Mouse (Mus musculus): ENCODE measurements around the gene Tinagl1.

Tinagl1 gene

DNA sequence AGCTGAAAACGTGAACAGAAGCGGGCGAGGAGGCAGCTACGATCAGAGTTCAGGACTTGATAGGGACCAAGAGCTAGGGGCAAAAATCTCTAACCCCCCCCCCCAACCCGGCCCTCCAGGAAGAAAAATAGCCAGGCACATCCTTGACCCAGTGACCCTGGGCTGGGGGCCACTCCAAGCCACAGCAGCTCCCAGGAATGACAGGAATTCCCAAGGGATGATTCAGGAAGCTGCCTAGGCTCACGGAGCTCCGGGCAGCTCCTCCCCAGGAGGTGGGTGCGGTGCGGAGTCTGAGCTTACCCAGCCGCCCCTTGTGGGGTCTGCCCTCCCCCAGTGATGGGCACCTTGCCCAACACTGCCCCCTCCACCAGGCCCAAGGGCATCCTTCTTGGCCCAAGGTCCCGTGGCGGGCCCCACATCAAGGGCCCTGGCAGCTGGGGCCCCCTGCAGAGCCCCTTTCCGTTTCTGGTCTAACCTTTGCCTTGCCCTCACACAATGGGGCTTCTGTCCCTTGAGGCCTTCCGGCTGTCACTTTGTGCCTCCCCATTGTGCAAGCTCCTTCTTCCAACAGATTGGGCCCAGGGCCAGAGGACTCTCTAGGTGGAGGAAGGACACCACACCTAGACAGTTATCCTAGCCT, at the start of gene Tinagl1:
TSS of gene Tinagl1 (minus strand) at position 51 of the 640 bp plus-strand sequence.
- in situ Hi-C loops (cut with MboI; ENCODE audit: low pct_unique_long_range_greater_than_20kb in 1 of 2, low sequenced_read_pairs in 2 of 2, unreplicated experiment in 1 of 2): no loop called here

GRCm38 (mm10) chr4:130224071-130224470, 49.1 kb upstream of the Tinagl1 start:
- in situ Hi-C loops (cut with MboI; ENCODE audit: low pct_unique_long_range_greater_than_20kb in 1 of 2, low sequenced_read_pairs in 2 of 2, unreplicated experiment in 1 of 2): no loop called here

GRCm38 (mm10) chr4:130222179-130222578, 47.3 kb upstream of the Tinagl1 start, which contains the start of gene Gm853:
Gm853 (minus strand) TSS chr4:130222401.
- in situ Hi-C loops (cut with MboI; ENCODE audit: low pct_unique_long_range_greater_than_20kb in 1 of 2, low sequenced_read_pairs in 2 of 2, unreplicated experiment in 1 of 2): no loop called here

GRCm38 (mm10) chr4:130220176-130220575, 45.3 kb upstream of the Tinagl1 start:
- in situ Hi-C loops (cut with MboI; ENCODE audit: low pct_unique_long_range_greater_than_20kb in 1 of 2, low sequenced_read_pairs in 2 of 2, unreplicated experiment in 1 of 2): no loop called here

DNA sequence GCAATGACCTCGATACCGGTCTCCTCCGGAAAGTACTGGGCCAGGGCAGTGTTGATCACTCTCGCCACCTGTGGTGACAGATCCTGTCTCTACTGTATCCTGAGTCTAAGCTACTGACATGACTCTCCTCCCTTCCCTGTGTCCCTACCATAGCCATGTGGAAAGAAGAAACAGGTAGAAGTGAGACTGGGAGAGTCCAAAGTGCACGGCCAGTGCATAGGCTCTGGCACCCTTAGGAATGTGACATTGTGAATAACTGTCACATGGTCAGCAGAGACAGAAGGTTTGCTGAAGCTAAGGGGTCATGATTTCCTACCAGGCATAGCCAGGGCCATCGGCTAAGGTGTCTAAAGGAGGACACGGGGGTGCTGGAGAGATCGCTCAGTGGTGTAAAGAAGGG, 40.5 kb upstream of the Tinagl1 start:
- in situ Hi-C loops (cut with MboI; ENCODE audit: low pct_unique_long_range_greater_than_20kb in 1 of 2, low sequenced_read_pairs in 2 of 2, unreplicated experiment in 1 of 2): no loop called here

DNA sequence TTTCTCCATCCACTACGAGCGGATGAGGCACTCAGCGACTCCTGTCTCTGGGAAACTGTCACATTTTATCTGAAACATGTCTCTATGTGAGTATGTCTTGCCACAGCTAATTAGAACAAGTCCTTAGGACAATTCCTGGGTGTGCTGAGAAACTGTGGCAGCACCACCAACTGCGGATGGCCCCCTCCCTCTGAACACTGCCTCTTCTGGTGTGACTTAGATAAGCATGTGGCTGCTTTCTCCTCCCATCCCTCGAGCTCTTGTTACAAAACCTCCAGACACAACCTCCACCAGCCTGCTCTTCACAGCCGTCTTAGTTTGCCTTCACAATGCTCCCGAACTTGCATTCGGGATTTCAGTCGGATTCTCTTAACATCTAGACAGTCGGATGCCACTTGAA, 38.9 kb upstream of the Tinagl1 start:
- in situ Hi-C loops (cut with MboI; ENCODE audit: low pct_unique_long_range_greater_than_20kb in 1 of 2, low sequenced_read_pairs in 2 of 2, unreplicated experiment in 1 of 2): no loop called here

DNA sequence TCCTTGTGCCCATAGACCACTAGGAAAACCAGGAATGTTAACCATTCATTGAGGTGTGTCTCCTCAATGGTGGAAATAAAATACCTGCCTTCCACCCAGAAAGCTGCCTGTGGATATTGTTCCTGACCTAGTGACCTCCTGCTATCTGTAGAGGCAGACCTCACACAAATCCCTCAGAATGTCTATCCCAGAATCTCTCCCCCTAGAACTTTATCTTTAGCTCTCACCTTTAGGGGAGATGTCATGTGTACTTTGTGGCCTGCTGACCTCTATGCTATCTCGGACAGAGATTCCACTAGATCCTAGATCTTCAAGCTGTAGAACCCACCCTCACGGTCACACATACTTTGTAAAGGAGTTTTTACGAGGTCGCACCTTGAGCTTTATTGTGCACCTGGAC, 38.3 kb upstream of the Tinagl1 start:
- in situ Hi-C loops (cut with MboI; ENCODE audit: low pct_unique_long_range_greater_than_20kb in 1 of 2, low sequenced_read_pairs in 2 of 2, unreplicated experiment in 1 of 2): no loop called here

GRCm38 (mm10) chr4:130212421-130212820, 37.5 kb upstream of the Tinagl1 start:
- in situ Hi-C loops (cut with MboI; ENCODE audit: low pct_unique_long_range_greater_than_20kb in 1 of 2, low sequenced_read_pairs in 2 of 2, unreplicated experiment in 1 of 2): no loop called here

- in situ Hi-C loops (cut with MboI; ENCODE audit: low pct_unique_long_range_greater_than_20kb in 1 of 2, low sequenced_read_pairs in 2 of 2, unreplicated experiment in 1 of 2): no loop called here
Measured at GRCm38 (mm10) chr4:130211870-130212269, 36.9 kb upstream of the Tinagl1 start.

DNA sequence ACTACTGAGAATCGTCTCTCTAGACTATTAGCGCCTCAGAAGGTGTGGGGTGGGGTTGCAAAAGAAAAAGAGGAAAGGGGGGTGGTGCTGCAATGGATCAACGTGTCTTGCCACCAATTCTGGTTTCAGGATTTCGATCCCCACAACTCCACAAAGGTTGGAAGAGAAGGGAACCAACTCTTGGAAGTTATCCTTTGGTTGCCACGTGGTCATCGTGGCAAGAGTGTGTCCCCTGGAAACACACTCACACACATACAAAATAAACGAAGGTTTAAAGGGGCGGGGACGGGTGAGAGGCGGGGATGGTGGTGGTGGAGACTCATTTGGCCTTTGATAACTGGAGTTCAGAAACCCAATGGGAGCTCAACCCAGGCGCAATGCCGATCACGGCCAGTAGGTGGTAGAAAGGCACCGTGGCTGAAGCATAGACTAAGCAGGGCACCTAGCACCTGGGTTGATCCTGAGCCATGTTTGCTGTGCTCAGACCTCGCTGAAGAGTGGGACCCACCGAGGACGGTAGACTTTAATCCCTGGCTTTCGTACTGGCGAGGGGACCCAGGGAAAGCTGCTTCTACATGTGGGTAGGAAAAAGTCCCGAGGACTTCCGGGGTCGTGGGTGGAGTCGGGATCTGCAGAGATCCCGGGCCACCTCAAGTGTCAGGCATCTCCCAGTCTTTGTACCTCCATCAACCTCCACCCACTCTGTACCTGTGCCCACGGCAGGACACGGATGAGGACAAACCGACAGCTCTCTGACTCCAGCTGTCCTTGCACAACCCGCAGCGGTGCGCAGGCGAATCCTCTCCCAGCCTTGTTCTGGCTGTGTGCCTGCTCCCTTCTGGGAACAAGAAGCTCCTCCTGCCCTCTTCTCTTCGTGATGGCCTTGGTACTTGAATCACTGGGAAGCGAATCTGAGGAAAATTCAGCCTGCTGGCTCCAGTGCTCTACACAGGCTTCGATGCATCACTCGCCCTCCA, 24.1 kb upstream of the Tinagl1 start:
- in situ Hi-C loops (cut with MboI; ENCODE audit: low pct_unique_long_range_greater_than_20kb in 1 of 2, low sequenced_read_pairs in 2 of 2, unreplicated experiment in 1 of 2): loop anchor here in 1 of 2 experiments (5.0 kb wide), 2 partner anchors 38 to 93 kb away; no protein-coding TSS in a partner anchor

DNA sequence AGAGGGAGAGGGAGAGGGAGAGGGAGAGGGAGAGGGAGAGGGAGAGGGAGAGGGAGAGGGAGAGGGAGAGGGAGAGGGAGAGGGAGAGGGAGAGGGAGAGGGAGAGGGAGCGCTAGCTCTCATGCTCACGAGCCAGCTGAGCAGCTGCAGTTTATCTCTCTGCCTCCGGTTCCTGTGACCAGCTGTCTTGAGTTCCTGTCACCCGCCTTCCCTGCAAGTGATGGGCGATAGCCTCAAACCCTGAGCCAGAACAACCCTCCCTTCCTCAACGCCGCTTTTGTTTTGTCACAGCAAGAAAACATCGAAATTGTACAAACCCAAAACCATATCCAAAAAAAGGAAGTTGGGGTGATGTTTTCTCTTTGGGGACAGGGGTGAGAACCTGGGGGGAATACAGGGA, 21.6 kb upstream of the Tinagl1 start:
- in situ Hi-C loops (cut with MboI; ENCODE audit: low pct_unique_long_range_greater_than_20kb in 1 of 2, low sequenced_read_pairs in 2 of 2, unreplicated experiment in 1 of 2): loop anchor here in 1 of 2 experiments (5.0 kb wide), 2 partner anchors 41 to 96 kb away; no protein-coding TSS in a partner anchor

DNA sequence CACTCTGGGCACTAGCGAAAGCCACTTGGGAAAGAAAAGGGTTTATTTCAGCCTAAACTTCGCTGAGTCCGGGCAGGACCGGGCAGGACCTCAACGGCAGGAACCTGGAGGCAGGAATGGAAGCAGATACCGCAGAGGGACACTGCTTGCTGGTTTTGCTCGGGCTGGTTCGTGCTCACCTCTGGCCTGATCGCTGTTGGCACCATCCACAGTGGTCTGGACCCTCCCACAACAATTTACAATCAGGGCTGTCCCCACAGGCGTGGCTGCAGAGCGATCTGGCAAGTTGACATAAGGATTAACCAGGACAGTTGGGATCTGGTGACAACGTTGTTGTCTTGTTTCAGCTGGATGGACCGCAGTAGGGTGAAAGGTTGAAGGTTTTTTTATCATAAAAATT, 21.0 kb upstream of the Tinagl1 start:
- in situ Hi-C loops (cut with MboI; ENCODE audit: low pct_unique_long_range_greater_than_20kb in 1 of 2, low sequenced_read_pairs in 2 of 2, unreplicated experiment in 1 of 2): loop anchor here in 1 of 2 experiments (5.0 kb wide), 2 partner anchors 41 to 96 kb away; no protein-coding TSS in a partner anchor

DNA sequence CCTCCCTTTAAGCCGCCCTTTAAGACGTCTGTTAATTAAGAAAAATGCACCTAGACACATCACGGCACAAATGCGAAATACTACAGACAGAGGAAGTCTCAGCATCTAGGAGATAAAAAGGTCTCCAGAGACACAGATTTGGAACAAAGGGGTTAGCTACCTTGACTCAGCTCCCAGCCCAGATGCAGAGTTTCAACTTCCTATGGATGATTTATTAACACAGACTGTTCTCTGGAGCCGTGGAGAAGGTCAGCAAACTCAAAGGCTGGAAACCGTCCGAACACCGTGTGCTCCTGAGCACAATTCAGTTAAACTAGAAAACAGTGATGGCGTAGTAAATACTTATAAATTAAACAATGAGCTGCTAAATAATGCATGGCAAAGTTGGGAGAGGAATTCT, 17.3 kb upstream of the Tinagl1 start:
- in situ Hi-C loops (cut with MboI; ENCODE audit: low pct_unique_long_range_greater_than_20kb in 1 of 2, low sequenced_read_pairs in 2 of 2, unreplicated experiment in 1 of 2): no loop called here

DNA sequence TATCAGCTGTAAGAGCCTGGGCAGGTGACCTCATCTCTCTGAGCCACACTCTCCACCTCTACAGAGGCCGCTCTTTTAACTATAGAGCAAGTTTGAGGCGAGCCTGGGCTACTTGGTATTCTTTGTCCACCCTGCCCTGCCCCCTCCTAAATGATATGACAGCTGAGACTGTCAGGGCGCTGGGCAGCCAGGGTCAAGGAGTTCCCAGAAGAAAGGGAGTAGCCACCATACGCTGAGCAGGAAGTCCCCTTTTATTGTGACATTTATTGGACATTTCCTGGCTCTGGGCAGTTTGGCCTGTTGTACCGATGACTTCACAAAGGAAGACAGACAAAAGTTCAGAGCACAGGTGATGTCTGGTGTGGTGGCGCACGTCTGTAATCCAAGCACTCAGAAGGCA, 14.7 kb upstream of the Tinagl1 start:
- in situ Hi-C loops (cut with MboI; ENCODE audit: low pct_unique_long_range_greater_than_20kb in 1 of 2, low sequenced_read_pairs in 2 of 2, unreplicated experiment in 1 of 2): loop anchor here in 1 of 2 experiments (10.0 kb wide), 2 partner anchors 55 to 225 kb away; partner anchors contain the start of gene Hcrtr1

- in situ Hi-C loops (cut with MboI; ENCODE audit: low pct_unique_long_range_greater_than_20kb in 1 of 2, low sequenced_read_pairs in 2 of 2, unreplicated experiment in 1 of 2): loop anchor here in 1 of 2 experiments (10.0 kb wide), 2 partner anchors 54 to 224 kb away; partner anchors contain the start of gene Hcrtr1
Measured at GRCm38 (mm10) chr4:130188806-130189297, 13.9 kb upstream of the Tinagl1 start.

DNA sequence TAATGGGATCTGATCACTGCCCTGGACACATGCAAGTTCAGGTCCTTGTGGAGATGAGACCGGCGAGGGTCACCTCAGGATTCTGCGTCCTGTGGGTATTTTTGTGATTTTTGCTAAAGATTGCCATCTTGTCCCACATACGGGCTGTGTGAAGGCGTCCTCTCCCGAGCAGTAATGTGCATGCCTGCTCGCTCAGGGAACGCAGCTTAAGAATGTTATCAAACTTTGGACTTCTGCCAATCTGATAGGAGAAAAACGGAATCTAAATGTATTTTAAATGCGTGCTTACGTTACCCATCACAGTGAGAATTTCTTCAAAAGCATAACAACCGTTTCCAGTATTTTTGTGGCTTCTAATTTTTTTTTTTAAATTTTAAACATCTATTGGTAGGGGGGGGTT, 12.0 kb upstream of the Tinagl1 start:
- in situ Hi-C loops (cut with MboI; ENCODE audit: low pct_unique_long_range_greater_than_20kb in 1 of 2, low sequenced_read_pairs in 2 of 2, unreplicated experiment in 1 of 2): loop anchor here in 1 of 2 experiments (10.0 kb wide), 2 partner anchors 52 to 222 kb away; partner anchors contain the start of gene Hcrtr1

DNA sequence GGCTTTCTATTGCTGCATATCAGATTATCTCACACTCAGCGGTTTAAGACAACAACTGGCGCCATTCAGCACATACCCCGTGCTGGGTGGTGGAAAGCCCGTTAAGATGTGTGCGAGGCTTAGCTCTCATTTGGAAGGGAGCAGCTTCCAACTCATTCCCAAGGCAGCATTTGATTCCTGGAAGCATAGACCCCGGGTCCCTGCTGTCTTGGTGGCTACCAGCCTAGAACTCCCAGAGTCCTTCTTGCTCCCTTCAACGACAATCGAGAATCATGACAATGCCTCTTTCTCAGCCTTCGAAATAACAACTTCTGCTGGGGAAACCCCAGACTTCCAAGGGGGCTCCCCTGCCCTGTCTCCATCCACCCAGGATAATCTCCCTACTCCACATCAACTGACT, 11.5 kb upstream of the Tinagl1 start:
- in situ Hi-C loops (cut with MboI; ENCODE audit: low pct_unique_long_range_greater_than_20kb in 1 of 2, low sequenced_read_pairs in 2 of 2, unreplicated experiment in 1 of 2): loop anchor here in 1 of 2 experiments (10.0 kb wide), 2 partner anchors 52 to 222 kb away; partner anchors contain the start of gene Hcrtr1

DNA sequence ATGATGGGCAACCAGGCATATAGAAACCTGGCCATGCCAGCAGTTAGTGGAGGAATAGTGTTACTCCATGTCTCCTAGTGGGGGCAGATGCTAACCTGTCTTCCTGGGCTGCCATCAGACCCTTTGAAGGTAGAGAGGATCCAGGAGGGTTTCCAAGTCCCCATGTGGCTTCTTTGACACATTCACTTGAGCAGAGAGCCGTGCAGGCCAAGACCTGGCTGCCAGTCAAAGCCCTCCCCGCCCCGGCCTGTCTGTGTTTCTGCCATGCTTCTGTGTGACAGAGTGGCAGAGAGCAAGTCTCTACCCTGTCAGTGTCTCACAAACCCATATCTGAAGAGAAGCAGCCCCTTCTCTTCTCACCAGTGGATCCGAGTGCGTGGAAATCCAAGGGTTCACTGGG, 9.0 kb upstream of the Tinagl1 start:
- in situ Hi-C loops (cut with MboI; ENCODE audit: low pct_unique_long_range_greater_than_20kb in 1 of 2, low sequenced_read_pairs in 2 of 2, unreplicated experiment in 1 of 2): loop anchor here in 1 of 2 experiments (10.0 kb wide), 2 partner anchors 49 to 219 kb away; partner anchors contain the start of gene Hcrtr1

GRCm38 (mm10) chr4:130183023-130183422, 8.1 kb upstream of the Tinagl1 start:
- in situ Hi-C loops (cut with MboI; ENCODE audit: low pct_unique_long_range_greater_than_20kb in 1 of 2, low sequenced_read_pairs in 2 of 2, unreplicated experiment in 1 of 2): loop anchor here in 1 of 2 experiments (10.0 kb wide), 2 partner anchors 48 to 218 kb away; partner anchors contain the start of gene Hcrtr1

Data from mouse embryonic stem cell (cell line).